Mouse (Mus musculus) spleen, adult 2 months (tissue): ENCODE measurements around the gene Cyp2t4.

Source experiments
- CTCF ChIP-seq: fragments of 200-500 bp; IDR thresholded peaks from 2 replicates; pipeline ENCODE4 v1.5.1; 2011; ENCODE audit warnings: mild to moderate bottlenecking, inconsistent platforms; ENCODE audit not compliant: insufficient read depth, insufficient read length, insufficient replicate concordance; ENCODE audit errors: extremely low read depth
- POLR2A ChIP-seq: fragments of 200-500 bp; IDR thresholded peaks from 2 replicates; pipeline ENCODE4 v1.6.1; 2011; ENCODE audit warnings: low read depth, low read length, inconsistent platforms

DNA sequence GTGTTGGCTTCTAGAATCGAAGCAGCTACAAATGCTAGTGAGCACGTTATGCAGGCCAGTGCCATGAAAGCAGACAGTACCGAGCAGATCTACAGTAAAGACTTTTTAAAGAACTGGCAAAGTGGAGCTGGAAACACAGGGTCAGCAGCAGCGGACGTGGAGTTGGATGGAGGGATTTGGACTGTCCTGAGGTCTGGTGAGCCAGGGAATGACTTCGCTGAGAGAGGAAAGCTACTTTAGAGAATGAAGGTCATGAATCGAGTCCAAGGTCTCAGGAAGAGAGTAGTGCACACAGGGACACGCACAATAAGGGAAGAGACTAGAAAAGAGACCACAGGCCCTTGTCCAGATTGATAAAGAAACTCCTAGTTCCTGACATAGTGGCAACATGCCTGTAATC lies 44.1 kb downstream of the Cyp2t4 start:
- no peak for TF ChIP-seq POLR2A
- TF ChIP-seq CTCF: no peak
